Mouse (Mus musculus) embryo, embryonic 10 days (tissue): Measurements from ENCODE around the gene Atp6v1a.

Experiments
- DNase-seq: peaks from one replicate; pipeline ENCODE4 v3.0.0-alpha.2; 2015; ENCODE audit warnings: low spot score

Atp6v1a gene

DNA sequence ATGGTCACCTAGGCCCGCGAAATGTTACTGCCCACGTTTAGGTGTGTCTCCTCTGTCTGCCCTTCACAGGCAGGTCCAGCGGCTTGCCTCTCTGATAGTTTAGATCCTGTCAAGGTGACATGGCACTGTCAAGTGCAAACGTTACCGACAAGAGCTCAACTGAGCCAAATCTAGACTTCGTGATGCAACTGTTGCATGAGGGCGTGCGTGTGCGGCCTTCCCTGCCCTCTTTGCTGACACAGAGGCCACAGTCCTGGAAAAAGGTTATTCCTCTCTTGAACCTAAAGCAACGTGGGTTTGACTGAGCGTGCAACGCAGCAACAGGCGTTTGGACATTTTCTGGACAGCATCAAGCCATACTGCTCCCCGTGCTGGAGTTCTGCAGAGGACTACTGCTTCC is 78.2 kb downstream of the Atp6v1a start:
- no peak for DNase-seq

DNA sequence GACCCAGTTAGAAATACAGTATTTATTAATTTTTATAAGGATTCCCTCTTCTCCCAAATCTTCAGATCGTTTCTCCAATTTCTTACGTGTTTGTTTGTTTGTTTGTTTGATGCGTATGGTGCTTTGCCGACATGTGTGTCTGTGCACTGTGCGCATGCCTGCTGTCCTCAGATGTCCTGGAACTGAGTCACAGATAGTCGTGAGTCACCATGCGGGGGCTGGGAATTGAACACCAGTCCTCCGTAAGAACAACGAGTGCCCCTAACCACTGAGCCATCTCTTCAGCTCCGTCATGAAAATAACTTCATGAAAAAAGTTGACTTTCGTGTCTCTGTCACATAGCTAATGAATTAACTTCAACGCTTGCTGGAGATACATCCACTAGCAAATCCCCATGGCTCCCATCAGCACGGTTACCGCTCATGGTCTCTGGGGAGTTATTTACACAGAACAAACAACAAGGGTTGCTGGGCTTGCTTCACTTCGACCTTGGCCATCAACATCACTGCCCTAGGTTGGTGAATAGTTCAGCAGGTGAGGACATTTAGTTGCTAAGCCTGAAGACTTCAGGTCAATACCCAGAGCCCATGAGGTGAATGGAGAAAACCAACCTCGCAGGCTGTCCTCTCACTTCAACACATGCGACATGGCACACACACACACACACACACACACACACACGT is 78.8 kb downstream of the Atp6v1a start:
- DNase-seq = no peak

DNA sequence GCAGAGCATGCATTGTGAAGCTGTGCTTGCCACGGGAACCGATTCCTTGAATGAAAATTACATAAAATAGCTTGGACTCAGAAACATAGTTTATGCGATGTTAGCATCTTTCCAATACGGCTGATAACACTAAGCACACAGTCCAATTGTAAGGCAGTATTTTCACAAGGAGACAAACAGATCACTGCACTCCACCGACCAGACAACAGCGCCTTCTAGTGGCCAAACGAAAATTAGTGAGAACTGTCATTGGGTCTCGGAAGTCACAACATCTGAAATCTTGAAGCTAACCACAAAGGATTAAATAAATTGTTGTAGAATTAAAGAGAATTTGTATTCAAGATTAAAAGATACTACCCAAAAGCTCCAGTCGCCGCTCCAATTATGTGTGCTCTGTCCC is 80.8 kb downstream of the Atp6v1a start:
- peak; percentile 81 for DNase-seq

DNA sequence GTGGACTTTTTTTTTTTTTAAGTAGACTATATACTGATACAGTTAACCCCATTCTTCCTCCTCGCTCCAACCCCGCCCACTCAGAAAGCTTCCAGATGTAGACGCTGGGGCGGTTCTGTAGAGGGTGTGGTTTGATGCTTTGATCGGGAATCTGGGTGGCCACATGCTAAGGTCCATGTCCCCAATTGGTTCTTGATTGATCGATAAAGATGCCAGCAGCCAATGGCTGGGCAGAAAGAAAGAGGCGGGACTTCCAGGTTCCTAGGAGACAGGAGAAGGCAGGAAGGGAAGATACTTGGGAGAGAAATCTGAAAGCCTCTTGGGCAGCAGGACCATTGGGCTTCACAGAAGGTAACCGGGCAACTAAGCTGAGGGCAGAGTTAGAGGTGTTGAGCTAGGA is 83.7 kb downstream of the Atp6v1a start:
- peak; percentile 35 for DNase-seq

DNA sequence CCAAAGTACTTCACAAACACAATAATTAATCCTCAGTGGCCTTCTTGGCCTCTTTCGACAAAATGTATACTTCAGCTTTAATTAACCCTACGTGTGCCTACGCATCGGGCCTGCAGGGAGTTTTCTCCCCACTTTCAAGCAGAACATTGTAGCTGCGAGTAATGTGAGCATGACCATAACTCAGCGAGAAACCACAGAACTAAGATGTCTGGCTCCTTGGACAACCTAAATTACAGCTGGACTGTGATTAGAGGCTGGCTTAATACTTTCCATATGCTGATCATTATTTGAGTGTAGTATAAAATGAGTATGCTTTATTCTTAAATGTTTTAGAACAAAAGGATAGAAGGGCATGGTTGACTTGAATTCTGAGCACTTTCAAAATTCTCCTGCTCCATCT is 86.2 kb downstream of the Atp6v1a start:
- no peak for DNase-seq

DNA sequence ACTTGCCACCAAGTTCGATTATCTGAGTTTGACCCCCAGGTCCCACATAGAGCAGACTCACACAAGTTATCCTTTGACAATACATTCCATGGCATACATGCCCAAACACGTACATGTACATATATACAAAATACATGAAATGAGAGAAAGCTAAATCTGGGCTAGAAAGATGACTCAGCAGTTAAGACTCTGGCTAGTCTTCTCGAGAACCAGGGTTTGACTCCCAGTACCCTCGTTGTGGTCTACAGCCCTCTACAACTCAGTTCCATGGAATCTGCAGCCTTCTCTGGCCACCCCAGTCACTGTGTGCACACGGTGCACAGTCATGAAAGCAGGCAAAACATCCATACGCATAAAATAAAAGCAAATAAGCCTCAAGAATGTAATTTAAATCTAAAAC is 87.1 kb downstream of the Atp6v1a start:
- DNase-seq = no peak

DNA sequence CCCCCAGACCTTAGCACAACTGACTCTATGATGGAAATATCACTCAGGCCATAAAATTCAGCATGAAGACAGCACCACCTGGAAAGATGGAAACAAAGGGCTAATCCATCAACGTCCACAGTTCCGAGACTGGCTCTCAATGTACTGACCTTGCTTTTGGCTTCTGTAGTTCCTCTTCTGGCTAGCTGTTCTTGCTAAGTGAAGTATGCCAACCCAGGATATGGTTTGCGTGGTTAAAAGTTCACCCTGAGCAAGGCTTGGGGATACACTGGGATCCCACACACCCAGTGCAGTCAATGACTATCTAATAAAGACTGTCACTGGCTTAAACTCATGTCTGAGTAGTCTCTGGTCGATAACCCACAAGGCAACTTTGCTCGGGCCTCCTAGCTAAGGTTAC is 89.4 kb downstream of the Atp6v1a start:
- no peak for DNase-seq

DNA sequence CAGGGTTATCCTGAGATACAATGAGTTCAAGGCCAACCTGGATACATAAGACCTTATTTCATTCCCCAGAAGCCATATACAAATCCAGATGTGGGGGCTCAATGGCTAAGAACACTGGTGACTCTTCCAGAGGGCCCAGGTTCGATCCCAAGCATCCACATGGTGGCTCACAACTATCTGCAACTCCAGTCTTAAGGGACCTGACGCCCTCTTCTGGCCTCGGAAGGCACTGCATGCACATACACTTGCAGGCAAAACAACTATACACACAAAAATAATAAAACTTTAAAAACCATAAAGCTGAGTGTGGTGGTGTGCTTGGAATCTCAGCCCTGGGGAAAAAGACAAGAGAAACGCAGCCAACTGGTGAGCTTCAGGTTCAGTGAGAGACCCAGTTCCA is 100.4 kb downstream of the Atp6v1a start:
- no peak for DNase-seq
